Mouse (Mus musculus): ENCODE measurements around the gene 2510039O18Rik.

The 2510039O18Rik gene

DNA sequence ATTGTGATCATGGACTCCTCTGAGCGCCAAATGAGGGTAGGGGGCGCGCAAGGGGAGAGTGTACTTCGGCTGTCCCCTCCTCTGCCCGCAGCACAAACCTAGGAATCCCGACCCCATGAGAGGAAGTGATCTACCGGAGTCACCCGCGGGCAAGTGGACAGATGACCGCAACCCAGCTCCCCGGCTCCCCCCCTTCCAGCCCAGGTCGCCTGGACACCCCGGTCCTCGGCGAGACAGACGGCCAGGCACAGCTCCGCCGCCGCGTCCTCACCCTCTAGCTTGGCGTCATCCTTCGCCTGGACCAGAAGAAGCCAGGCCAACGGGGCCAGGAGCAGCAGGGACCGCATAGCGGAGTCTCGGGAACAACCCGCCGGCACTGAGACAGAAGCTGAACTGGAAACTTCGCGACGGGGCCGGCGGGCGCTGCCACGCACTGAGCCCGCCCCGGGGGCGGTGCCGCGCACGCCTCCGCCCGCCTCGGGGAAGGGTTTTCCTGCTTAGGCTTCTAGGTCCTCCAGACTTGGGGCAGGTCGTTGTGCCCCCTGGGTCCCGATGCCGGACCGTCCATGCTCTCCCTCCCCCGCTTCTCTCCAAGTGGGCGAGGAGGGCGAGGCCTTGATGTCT lies 4.3 kb upstream of the 2510039O18Rik start, which contains the start of gene Plod1:
Gene Plod1, minus strand, starts transcription at position 437 of the 624 bp plus-strand sequence.
- ATAC-seq (ENCODE audit: low TSS enrichment) = peak; percentile 48

DNA sequence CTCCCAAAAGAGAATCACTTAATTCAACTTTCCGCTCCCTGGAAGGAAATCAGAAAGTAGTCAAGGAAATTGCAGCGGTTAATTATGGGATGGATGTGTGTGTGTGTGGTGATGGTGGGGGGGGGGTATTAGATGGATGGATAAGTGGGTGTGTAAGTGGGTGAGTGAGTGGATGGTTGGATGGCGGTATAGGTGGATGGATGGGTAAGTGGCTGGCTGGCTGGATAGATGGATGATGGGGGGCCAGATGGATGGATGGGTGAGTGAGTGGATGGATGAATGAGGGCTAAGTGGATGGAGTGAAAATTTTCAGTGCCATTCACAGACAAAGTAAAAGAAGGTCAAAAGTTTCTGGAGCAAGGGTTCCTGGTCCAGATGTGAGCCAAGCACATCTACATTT lies 3.7 kb upstream of the 2510039O18Rik start:
- ATAC-seq (ENCODE audit: low TSS enrichment) = no peak

DNA sequence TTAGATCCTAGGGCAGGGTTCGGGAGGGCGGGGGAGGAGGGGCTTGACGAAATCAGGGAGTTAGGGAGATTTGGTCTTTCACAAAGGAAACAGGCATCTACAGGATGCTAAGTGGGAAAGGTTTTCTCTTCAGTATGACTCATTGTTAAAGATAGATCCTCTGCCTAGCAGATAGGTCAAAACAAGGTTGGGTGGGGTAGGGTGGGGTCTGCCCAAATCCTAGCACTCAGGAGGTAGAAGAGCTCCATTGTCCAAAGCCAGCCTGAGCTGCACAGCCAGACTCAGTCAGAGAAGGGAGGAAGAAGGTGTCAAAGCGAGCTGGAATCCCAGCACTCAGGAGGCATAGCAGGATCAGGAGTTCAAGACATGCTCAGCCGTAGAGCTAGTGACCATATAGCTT lies 3.2 kb upstream of the 2510039O18Rik start:
- no peak for ATAC-seq (ENCODE audit: low TSS enrichment)

DNA sequence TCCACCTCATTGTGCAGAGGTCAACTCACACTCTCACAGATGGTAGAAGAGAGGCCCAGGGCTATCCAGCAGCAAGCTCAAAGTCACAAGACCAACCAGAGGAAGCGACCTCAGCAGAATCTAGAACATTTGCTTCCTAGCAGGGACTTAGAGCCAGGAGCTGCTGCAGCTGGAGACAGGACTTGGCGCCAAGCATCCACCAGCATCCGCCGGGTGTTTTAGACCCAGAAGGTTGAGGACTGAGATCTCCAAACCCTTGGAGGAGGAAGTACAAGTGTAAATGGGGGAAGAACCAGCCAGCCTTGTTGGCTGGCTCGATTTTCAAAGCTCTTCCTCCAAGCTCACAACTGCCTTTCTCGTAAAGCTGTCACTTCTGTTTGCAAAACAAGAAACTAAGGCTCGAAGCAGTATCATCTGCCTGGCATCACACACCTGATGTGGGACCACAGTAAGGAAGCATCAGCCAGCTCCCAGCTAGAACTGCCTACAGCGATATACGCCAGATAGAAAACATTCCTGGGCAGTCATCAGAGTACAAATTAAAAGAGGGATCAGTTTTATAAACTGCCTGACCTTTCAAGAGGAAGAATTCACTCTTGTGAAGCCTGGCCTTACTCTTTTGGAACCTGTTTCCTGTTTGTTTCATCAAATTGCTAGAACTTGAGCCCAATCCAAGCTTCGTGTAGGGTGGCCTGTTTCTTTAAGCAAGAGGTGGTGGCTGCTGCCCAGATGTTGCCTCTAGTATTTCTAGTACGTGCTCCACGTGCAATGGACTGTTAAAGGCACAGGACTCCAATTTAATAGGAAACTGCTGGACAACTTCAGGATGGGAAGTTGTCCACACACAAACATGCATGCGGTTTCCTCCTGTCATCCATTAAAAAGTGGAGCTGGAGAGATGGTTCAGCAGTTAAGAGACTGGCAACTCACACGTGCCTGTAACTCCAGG lies 2.3 kb upstream of the 2510039O18Rik start:
- ATAC-seq (ENCODE audit: low TSS enrichment) = no peak

DNA sequence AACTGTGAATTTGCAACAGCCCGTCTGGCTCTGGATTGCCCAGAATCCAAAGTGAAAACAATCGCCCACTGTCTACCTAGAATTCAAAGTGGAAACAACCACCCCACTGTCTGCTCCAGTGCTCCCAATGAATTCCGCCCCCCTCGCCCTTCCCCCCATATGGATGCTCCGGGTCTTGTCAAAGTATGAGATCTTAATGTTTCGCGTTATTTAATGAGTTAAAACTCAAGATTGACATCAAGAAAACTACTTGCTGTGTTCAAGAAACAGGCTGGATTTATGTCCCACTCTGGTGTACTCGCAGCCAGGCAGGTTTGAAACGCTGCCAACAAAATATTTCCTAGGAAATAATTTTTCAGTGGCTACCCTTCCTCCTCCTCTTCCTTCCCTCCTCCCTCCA lies 584 bp upstream of the 2510039O18Rik start:
- peak; percentile 31; the same call in 1 of the 2 replicates for ATAC-seq (ENCODE audit: low TSS enrichment)

DNA sequence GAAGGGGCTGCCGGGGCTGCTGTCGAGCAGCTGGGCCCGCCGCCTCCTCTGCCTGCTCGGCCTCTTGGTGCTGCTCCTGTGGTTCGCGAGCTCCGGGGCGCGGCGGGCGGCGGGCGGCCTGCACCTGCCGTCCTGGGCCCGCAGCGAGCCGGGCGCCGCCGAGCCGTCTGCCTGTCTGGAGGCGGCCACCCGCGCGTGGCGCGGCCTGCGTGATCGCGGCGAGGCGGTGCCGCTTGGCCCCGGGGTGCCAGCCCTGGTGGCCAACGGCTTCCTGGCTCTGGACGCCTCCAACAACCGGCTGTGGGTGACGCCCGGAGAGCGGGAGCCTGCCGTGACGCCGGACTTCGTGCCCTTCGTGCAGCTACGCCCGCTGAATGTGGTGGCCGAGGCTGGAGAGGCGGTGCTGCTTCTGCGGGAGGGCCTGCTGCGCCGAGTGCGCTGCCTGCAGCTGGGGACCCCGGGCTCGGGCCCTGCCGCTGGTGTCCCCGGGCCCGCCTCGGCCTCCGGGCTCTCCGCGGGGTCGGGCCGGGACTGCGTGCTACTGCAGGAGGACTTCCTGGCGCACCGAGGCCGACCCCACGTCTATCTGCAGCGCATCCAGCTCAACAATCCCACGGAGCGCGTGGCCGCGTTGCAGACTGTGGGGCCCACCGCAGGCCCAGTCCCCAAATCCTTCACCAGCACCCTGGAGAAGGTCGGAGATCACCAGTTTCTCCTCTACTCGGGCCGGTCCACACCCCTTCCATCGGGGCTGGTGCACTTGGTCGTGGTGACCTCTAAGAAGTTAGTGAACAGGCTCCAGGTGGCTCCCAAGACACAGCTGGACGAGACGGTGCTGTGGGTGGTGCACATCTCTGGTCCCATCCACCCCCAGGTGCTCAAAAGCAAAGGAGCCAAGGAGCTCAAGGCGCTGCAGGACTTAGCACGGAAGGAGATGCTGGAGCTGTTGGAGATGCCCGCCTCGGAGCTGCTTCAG lies 638 bp downstream of the 2510039O18Rik start:
- ATAC-seq (ENCODE audit: low TSS enrichment) = peak; percentile 28; the same call in 1 of the 2 replicates

DNA sequence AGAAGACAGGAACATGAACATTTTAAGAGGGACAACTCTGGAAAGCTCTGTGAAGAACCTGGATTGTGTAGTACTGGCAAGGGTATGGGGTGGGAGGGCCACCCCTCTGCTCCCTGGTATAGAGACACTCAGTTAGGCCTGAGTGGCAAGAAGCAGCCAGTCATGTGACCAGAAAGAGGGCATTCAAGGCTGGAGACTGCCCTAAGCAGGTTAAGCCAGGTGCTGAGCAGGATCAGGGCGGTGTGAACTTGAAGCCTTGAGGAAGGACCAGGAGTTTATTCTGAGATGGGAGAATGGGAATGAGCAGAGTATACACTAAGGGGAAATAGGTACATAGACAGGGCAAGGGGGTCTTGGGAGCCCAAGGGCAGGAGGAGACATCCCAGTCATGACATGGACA lies 2.3 kb downstream of the 2510039O18Rik start:
- ATAC-seq (ENCODE audit: low TSS enrichment) = no peak

DNA sequence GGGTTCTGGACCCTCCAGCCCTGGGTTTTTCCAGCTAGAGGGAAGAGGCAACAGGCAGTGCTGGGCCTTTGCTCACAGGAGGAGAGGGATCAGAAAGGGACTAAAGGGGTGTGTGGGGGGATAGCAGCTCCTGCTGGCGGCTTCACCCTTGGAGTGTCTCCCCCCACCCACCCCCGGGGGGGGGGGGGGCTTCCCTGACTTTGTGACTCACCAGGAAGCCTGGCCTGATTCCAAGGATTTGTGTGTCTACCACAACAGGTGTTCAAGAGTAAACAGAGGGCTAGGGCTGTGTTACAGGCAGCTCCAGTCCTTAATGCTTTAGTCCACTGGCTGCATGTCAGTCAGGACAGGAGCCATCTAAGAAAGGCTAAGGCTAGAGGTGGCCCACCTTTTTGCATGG lies 6.8 kb downstream of the 2510039O18Rik start:
- no peak for ATAC-seq (ENCODE audit: low TSS enrichment)

DNA sequence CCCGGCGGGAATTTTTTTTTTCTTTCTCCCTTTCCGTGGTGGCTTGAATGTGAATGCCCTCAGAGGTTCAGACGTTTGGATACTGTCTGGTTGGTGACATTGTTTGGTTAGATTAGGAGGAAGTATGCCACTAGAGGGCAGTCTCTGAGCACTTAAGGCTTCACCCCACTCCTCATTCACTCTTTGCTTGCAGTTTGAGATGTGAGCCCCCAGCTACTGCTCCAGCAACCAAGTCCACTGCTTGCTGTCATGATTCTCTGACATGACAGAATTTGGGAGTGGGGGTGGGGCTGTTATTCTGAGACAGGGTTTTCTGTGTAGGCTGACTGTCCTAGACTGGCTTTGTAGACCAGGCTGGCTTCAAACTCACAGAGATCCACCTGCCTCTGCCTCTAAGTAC lies 12.9 kb downstream of the 2510039O18Rik start:
- no peak; the same call in 1 of the 2 replicates for ATAC-seq (ENCODE audit: low TSS enrichment)

DNA sequence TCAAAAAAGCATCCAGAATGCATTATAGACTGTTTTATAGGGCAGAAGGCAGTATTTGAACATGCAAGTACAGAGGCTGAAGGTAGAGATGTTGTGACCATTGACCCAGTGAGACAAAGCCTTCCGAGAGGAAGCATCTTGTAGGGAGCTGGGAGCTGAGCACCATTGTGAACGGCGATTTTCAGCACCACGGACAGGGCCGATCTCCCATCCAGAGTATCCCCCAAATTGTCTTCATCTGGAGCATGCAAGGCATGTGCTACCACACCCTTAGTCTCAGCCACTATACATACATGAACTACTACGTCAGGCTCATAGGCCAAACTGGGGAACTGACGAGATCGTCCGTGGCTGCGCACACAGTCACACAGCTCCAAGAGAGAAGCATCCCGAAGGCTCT lies 16.4 kb downstream of the 2510039O18Rik start:
- no peak for ATAC-seq (ENCODE audit: low TSS enrichment)

DNA sequence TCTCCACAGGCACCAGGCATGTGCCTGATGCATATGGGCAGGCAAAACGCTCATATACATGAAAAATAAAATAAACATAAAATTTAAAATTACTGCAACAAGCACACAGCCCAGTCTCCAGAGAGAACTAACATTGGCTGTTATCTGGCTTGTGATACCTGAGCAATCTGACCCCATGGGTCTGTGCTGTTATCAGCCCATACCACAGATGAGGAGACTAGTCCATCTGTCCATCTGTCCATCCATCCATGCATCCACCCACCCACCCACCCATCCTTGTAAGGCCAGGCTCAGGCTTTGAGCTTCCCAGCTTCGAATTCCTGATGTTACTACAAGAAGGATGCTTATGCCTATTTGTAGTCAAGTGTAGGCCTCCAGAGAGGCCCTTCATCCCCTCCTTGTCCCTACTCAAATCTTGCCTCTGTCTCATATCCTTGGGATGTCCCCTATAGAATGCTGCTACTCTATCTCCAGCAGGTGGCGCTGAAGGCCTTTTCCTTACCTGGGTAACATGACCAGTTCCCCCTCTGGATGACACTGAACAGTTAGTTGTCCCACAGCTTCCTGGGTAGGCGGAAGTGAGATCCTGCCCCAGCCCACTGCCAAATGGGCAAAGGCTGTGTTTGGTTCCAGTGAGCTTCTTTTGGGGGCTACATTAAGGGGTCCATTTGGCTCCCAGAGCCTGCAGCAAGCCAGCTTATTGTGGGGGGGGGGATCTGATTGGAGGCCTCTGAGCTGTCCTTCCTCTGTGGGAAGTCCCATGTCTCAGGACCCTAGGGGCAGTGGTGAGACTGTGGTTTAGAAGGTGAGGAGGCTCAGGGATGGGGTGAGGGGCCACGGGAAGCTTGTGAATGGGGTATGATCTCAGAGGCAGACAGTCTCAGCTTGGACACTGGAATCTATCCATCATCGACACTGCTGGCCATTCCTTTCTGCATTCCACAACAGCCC lies 19.5 kb downstream of the 2510039O18Rik start:
- ATAC-seq (ENCODE audit: low TSS enrichment) = peak; percentile 62

DNA sequence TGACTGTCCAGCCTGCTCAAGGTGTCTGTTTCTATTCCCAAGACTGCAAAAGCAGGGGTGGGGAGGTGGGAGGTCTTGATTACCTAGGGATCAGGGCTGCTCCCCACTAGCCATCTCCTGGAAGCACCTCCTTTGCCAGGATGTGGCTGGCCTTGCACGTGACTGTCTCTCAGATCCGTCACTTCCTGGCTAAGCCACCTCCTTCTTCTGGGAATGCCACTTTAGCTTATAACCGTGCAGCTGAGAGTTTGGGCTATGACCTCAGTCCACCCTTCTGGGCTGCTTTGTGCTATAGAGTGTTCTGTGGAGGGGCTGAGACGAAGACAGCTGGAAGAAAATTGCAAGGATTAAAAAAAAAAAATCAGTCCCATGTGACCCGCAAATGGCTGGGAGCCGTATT lies 22.1 kb downstream of the 2510039O18Rik start:
- ATAC-seq (ENCODE audit: low TSS enrichment) = peak; percentile 38; the same call in 1 of the 2 replicates

DNA sequence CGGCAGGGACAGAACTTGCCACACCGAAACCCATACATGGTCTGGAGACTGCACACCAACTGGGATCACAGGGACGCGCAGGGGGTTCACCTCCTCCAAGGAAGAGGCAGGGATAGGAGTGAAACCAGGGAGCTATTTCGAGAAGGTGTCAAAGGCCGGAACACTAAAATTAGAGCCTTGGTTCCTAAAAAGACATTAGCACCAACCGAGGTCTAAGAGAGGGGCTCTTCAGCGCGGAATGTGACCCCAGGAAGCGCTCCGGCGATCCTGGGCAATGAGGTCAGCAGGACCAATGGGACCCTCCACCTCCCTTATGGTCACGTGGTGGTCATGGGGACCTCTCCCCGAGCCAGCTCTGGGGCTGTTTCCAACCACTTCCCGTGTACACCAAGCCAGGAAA lies 22.9 kb downstream of the 2510039O18Rik start:
- ATAC-seq (ENCODE audit: low TSS enrichment) = no peak

DNA sequence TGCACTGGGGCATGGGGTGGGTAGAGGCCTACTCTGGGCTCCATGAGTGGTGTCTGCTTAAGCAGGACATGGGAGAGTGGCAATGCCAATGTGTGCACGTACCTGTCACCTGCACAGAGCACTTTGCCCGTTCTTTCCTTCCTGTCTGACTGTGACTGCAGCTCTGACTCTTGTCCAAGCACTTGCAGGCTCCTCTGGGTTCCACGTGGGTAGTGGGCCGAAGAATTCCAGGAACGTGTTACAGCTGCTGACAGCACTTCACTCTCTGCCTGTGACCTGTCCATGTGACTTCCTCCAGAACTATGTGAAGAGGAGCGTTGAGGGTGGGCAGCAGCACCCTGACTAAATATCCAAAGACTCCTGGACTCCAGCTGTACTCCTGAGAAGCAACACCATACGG lies 25.0 kb downstream of the 2510039O18Rik start:
- no peak for ATAC-seq (ENCODE audit: low TSS enrichment)

DNA sequence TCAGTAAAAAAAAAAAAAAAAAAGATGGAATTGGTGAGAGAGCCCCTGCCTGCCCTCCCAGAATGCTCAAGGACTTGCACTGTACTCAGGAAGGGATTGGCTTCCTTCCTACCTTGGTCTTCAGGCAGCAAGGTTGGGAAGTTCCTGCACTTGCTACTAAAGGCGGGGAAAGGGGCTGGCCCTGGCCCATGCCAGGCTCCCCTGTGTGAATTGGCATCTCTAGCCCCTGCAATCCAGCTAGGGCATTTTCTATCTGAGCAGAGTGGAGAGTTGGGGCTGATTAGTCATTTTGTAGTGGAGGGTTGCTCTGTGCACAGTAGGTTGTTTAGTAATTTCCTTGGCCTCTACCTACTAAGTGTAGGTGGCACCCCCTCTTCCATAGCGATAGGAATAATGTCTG lies 28.1 kb downstream of the 2510039O18Rik start:
- no peak for ATAC-seq (ENCODE audit: low TSS enrichment)

DNA sequence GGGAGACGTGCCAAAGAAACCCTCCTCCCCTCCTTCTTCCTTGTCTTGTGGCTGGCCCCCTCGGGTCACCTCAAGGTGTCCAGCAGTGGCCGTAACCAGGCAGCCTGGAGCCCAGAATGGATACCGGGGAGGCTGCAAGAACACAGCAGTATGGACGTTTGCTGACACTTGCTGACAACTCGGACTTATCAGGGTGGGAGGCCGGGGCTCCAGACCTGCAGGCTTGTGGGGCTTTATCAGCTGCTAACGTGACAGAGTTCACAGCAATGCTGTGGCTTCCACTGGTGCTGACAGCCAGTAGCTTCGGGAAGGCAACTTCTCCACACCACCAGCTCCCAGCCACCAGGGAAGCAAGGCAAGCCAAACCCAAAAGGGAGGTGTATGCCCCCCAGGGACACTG lies 28.6 kb downstream of the 2510039O18Rik start:
- ATAC-seq (ENCODE audit: low TSS enrichment) = no peak

DNA sequence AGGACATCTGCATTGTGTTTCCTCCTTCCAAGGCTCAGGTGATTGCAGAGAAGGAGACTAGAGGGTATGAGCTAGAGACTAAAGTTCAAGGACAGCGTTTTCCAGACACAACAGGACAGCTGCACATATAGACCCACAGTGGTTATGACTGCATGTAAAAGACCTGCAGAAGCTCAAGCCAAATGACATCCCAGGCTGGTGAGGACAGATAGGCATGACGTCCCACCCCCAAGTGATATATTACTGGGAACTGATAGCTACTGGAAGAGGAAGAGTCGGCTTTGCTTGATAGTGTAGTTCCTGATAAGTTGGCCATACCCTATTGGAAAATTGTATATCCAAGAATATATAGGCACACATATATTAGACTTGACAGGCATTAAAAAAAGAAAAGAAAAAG lies 35.5 kb downstream of the 2510039O18Rik start:
- ATAC-seq (ENCODE audit: low TSS enrichment) = no peak

DNA sequence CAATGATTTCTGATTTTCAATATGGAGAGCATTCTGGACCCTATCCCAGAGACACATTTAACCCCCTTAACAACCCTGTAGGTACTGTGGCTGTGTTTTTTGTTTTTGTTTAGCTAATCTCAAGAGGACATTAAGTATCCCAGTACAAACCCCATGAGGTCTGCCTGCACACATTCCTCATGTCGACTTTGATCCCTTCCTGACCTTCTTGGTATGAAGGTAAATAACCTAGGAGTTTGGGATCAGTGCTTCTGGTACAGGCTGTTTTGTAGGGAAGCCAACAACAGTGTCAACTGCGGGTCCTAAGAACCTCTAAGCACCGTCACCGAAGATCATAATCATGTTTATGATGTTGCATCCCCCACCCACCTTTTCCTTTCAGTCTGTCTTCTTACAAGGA lies 37.0 kb downstream of the 2510039O18Rik start:
- ATAC-seq (ENCODE audit: low TSS enrichment) = no peak

DNA sequence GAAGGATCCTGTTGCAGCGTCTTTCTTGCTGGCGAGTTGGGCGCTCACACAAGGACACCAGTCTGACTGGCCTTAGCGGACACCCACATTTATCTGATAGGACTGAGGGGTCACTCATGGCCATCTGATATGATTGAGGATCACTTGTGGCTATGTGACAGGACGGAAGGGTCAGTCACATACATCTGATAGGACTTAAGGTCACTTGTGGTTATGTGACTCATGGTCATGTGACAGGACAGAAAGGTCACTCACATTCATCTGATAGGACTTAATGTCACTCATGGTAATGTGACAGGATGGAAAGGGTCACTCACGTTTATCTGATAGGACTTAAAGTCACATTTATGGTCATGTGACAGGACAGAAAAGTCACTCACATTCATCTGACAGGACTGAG lies 37.7 kb downstream of the 2510039O18Rik start:
- ATAC-seq (ENCODE audit: low TSS enrichment) = no peak

DNA sequence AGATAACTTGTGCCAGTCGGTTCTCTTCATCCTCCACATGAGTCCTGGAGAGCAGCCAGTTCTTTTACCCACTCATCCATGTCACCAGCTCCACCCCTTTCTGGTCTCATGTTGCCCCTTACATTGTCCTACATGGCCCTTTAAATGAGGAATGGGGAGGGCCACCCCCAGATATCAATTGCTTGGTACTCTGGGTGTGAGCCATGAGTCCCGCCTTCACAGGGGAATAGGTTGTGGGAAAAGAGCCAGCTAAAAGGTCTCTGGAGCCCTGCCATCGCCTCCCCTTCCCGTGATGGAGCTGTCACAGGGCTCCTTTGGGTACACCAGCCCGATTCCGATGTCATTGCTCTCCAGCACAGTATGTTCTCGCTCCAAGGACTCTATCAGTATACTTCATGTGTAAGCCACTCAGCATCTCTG lies 38.8 kb downstream of the 2510039O18Rik start:
- ATAC-seq (ENCODE audit: low TSS enrichment) = no peak
